Mouse (Mus musculus) MEL (cell line): ENCODE results near the gene Gm21985.

Experiments
- EP300 ChIP-seq, 2 experiments: IDR thresholded peaks; 2 replicates each; pipeline ENCODE4 v1.6.1; 2011; ENCODE audit warnings: improper control_type of control experiment in 2 of 2, low read length in 2 of 2, low read depth in 1 of 2, mild to moderate bottlenecking in 1 of 2
- POLR2A ChIP-seq, 2 experiments: IDR thresholded peaks; 2 replicates each; pipeline ENCODE4 v1.6.1; 2011 to 2012; ENCODE audit warnings: low read length in 2 of 2, mild to moderate bottlenecking in 2 of 2, control low read depth in 1 of 2, improper control_type of control experiment in 1 of 2, low read depth in 1 of 2, moderate library complexity in 1 of 2; ENCODE audit not compliant: control insufficient read depth in 1 of 2, insufficient read depth in 1 of 2, poor library complexity in 1 of 2
- ZC3H11A ChIP-seq: IDR thresholded peaks from 2 replicates; pipeline ENCODE4 v1.6.1; 2012; ENCODE audit warnings: low read depth, mild to moderate bottlenecking, inconsistent platforms, low read length, improper control_type of control experiment
- ZMIZ1 ChIP-seq: IDR thresholded peaks from 2 replicates; pipeline ENCODE4 v1.6.1; 2012; ENCODE audit warnings: low read depth, mild to moderate bottlenecking, inconsistent platforms, low read length, improper control_type of control experiment, moderate library complexity

- peak; percentile 76 to 89; a peak in 3 of 4 replicates for TF ChIP-seq POLR2A (IDR thresholded peaks at IDR 0.05; ENCODE audit: control insufficient read depth in 1 of 2, insufficient read depth in 1 of 2, low read depth in 1 of 2, low read length in 2 of 2, poor library complexity in 1 of 2)
- TF ChIP-seq EP300 (IDR thresholded peaks at IDR 0.05; ENCODE audit: low read depth in 1 of 2, low read length in 2 of 2): peak in 1 of 2 experiments; percentile 19; a peak in 1 of 4 replicates
- TF ChIP-seq ZMIZ1: peak; percentile 68; the same call in 1 of the 2 replicates
- TF ChIP-seq ZC3H11A: peak; percentile 37
Observed at GRCm38 (mm10) chr2:112239212-112239934, 26.7 kb upstream of the Gm21985 start, which contains the start of gene Lpcat4.
